Mouse (Mus musculus) embryonic fibroblast, embryonic 13.5 days (primary cell): ENCODE measurements around the gene Osgin1. TPM values are rescaled to one million over a fixed set of nuclear protein-coding genes. Genes with fewer than 3 reads are reported as not detected.

ENCODE experiments used
- H3K27ac ChIP-seq: 2 replicates; pipeline ENCODE4 v1.5.1; 2012; ENCODE audit warnings: low read length, control low read depth, inconsistent platforms; ENCODE audit not compliant: insufficient read depth
- H3K4me1 ChIP-seq: 2 replicates; pipeline ENCODE4 v1.6.1; 2011; ENCODE audit warnings: low read length; ENCODE audit not compliant: control insufficient read depth, insufficient read depth
- H3K4me3 ChIP-seq: 2 replicates; pipeline ENCODE4 v1.5.1; 2011; ENCODE audit warnings: mild to moderate bottlenecking, control low read depth, low read length; ENCODE audit not compliant: insufficient read depth
- CTCF ChIP-seq: IDR thresholded peaks from 2 replicates; pipeline ENCODE4 v1.5.1; 2011; ENCODE audit warnings: mild to moderate bottlenecking, control low read depth, low read length, moderate library complexity, borderline replicate concordance; ENCODE audit not compliant: insufficient read depth
- POLR2A ChIP-seq: IDR thresholded peaks from 2 replicates; pipeline ENCODE4 v1.6.1; 2011; ENCODE audit warnings: low read depth, mild to moderate bottlenecking, control low read depth, low read length, moderate library complexity
- polyA plus RNA-seq: library from polyadenylated mRNA; stranded (reverse); fragments of >200 nt; gene quantifications from 2 replicates; pipeline ENCODE4 v1.2.4, GENCODE M21; 2011; ENCODE audit warnings: low read depth; ENCODE audit not compliant: missing spikeins, insufficient read length

The Osgin1 gene
- polyA plus RNA-seq = 2.6 and 4.5 TPM in 2 replicates

- TF ChIP-seq POLR2A = no peak
- TF ChIP-seq CTCF = no peak
- Histone ChIP-seq H3K4me3 (no peak within 1 kb of the TSS), H3K27ac (no peak within 1 kb of the TSS), H3K4me1 (no peaks in the 10 kb centered on the region)
Observed at GRCm38 (mm10) chr8:119433582-119434174, at the start of gene Osgin1. Gene Osgin1 (plus strand): TSS chr8:119434124.

DNA sequence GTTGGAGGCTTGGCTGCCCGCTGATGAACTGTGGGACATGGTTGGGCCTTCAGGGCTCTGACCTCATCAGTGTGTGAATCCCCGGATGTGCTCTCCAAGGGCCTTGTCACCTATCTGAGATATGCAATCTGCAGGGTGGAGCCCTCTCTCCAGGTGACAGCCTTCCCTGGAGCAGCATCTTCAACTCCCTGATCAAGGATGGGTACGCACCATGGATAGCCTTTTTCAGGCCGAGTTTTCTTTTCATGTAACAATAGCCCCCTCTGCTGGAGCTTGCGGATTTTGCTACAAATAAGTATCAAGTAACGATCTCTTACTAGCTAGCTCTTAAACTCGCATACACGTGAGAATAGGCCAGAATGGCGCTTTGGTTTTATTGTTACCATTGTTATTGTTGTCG is 49.4 kb upstream of the Osgin1 start:
- no peak for TF ChIP-seq CTCF
- no peak for TF ChIP-seq POLR2A
- Histone ChIP-seq H3K27ac (no peak overlapping the region), H3K4me1 (no peaks in the 10 kb centered on the region)

DNA sequence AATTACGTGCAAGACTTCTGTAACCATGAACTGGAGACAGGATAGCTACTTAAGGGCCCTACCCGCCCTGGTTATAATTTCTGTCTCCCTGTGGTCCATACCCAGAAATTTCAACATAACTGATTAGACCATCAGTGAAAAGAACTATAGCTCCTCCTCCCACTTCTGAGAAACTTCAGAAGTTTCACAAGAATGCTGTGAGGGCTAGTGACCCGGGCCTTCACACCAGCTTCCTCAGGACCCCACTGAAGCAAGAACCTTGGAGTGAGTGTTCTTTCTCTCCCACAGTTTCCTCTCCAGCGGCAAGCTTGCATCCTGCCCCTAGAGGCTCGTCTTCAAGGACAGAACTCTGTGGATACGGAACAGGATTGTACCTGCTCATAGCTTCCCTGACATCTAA is 48.1 kb upstream of the Osgin1 start:
- Histone ChIP-seq H3K4me3 (no peak overlapping the region), H3K27ac (no peak overlapping the region), H3K4me1 (no peaks in the 10 kb centered on the region)
- TF ChIP-seq POLR2A = no peak
- no peak for TF ChIP-seq CTCF

More for the DNA sequence above, 49.4 kb upstream of the Osgin1 start:
- no peak overlapping the region for H3K4me3 ChIP-seq

GRCm38 (mm10) chr8:119386988-119387387 is 46.9 kb upstream of the Osgin1 start:
- no peak overlapping the region for H3K27ac ChIP-seq
- no peak overlapping the region for H3K4me3 ChIP-seq
- no peak for TF ChIP-seq CTCF
- no peak for TF ChIP-seq POLR2A
- no peaks in the 10 kb centered on the region for H3K4me1 ChIP-seq

- H3K4me3 ChIP-seq = peak overlapping the region; percentile 50
- H3K27ac ChIP-seq = no peak overlapping the region
- TF ChIP-seq CTCF (no peak), POLR2A (no peak)
- H3K4me1 ChIP-seq = peaks cover 6% of the 10 kb centered on the region
Observed at GRCm38 (mm10) chr8:119394097-119394496, 39.8 kb upstream of the Osgin1 start.

- H3K27ac ChIP-seq = no peak within 1 kb of the TSS
Observed at GRCm38 (mm10) chr8:119394524-119395026, 39.3 kb upstream of the Osgin1 start, which contains the start of gene Mlycd. Gene Mlycd (plus strand): TSS chr8:119394878.

GRCm38 (mm10) chr8:119395072-119395950 is 38.6 kb upstream of the Osgin1 start:
- Histone ChIP-seq H3K27ac (no peak overlapping the region), H3K4me3 (peak overlapping the region; percentile 68), H3K4me1 (peaks cover 6% of the 10 kb centered on the region)
- TF ChIP-seq POLR2A (no peak), CTCF (no peak)

More at GRCm38 (mm10) chr8:119394524-119395026, 39.3 kb upstream of the Osgin1 start, which contains the start of gene Mlycd:
- Histone ChIP-seq H3K4me3 (peak within 1 kb of the TSS; percentile 68), H3K4me1 (peaks cover 6% of the 10 kb centered on the region)
- peak; percentile 79 for TF ChIP-seq POLR2A
- no peak for TF ChIP-seq CTCF

GRCm38 (mm10) chr8:119398558-119398957 is 35.4 kb upstream of the Osgin1 start:
- Histone ChIP-seq H3K27ac (no peak overlapping the region), H3K4me1 (peaks cover 6% of the 10 kb centered on the region), H3K4me3 (no peak overlapping the region)
- TF ChIP-seq POLR2A (no peak), CTCF (no peak)

DNA sequence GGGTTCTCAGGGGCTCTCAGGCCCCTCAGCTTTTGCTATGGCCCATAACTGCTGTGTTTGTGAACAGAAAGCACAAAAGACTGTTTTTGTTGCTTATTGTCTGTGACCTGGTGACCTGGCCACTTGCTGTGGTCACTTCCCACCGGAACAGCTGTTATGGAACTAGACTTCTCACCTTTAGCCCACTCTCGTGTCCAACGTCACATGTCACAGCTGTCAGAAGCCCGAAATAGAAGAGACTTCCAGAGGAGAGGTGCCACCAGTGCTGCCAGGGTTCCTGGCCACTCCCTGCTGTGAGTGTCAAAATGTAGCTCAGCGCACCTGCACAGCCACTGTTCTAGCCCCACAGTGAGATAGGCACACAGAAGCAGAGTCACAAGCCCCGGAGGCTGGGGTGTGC is 34.7 kb upstream of the Osgin1 start:
- no peak overlapping the region for H3K27ac ChIP-seq
- TF ChIP-seq POLR2A (no peak), CTCF (no peak)
- H3K4me3 ChIP-seq = no peak overlapping the region
- H3K4me1 ChIP-seq = peaks cover 6% of the 10 kb centered on the region
